14 mouse cellular contexts compared by ENCODE assay signal in genomic region chr2:117886516-117886915, GRCm38 (mm10).
"Had no signal": no experiment of that assay in that cellular context is flagged by ENCODE, and none has a peak within 500 bp of the region (broad histone marks: within the 10 kb centered on the region; RNA-seq: fewer than 3 reads in every experiment).

No protein-coding gene starts in this region.

- H3K27me3 ChIP-seq: liver, embryonic 13.5 days; lung, embryonic 15.5 days; midbrain, embryonic 13.5 days; neural tube, embryonic 15.5 days had no signal

- H3K9me3 ChIP-seq: liver, embryonic 13.5 days; lung, embryonic 15.5 days; midbrain, embryonic 13.5 days; neural tube, embryonic 15.5 days had no signal

- H3K4me3 ChIP-seq: left cerebral cortex, adult 2 months; liver, embryonic 13.5 days; lung, embryonic 15.5 days; midbrain, embryonic 13.5 days; myocyte; neural tube, embryonic 15.5 days had no signal

- H3K4me1 ChIP-seq: liver, embryonic 13.5 days; lung, embryonic 15.5 days; midbrain, embryonic 13.5 days; neural tube, embryonic 15.5 days had no signal

- DNase-seq: kidney, adult 8-10 months; kidney, postnatal 25 days; liver; liver, embryonic 13.5 days; liver, postnatal 0 days; lung, postnatal 14 days; thymus, adult 18-20 months; thymus, postnatal 14 days had no signal

- H3K9ac ChIP-seq: liver, embryonic 13.5 days; liver, postnatal 0 days; lung, embryonic 15.5 days; midbrain, embryonic 13.5 days; neural tube, embryonic 15.5 days had no signal

- H3K27ac ChIP-seq: left cerebral cortex, adult 2 months; liver, embryonic 13.5 days; lung, embryonic 15.5 days; midbrain, embryonic 13.5 days; neural tube, embryonic 15.5 days; stomach, postnatal 0 days had no signal

- H3K36me3 ChIP-seq: liver, embryonic 13.5 days; lung, embryonic 15.5 days; midbrain, embryonic 13.5 days; neural tube, embryonic 15.5 days had no signal

- ATAC-seq: liver, postnatal 0 days; midbrain, embryonic 13.5 days had no signal

- H3K4me2 ChIP-seq: liver, embryonic 13.5 days; lung, embryonic 15.5 days; midbrain, embryonic 13.5 days; neural tube, embryonic 15.5 days had no signal
